Mouse (Mus musculus) intestine, postnatal 0 days (tissue): ENCODE results near the gene Hdgf. TPM values are rescaled to one million over a fixed set of nuclear protein-coding genes. Genes with fewer than 3 reads are reported as not detected.

Source experiments
- ATAC-seq: fragments of 200-750 bp; cut with Nextera tagmentation; 2 replicates; pipeline ENCODE4 v1.8.0; 2017; ENCODE audit warnings: mild to moderate bottlenecking, moderate TSS enrichment, moderate library complexity
- H3K27ac ChIP-seq: fragments of 300-500 bp; sonication (generic); 2 replicates; pipeline ENCODE4 v1.5.1; 2014; ENCODE audit warnings: mild to moderate bottlenecking, low read depth, low read length, moderate library complexity
- H3K27me3 ChIP-seq: fragments of 300-500 bp; sonication (generic); replicated peaks from 2 replicates; pipeline ENCODE4 v1.6.1; 2014; ENCODE audit warnings: low read length, mixed read lengths; ENCODE audit not compliant: control insufficient read depth, insufficient read depth
- H3K36me3 ChIP-seq: fragments of 300-500 bp; sonication (generic); 2 replicates; pipeline ENCODE4 v1.6.1; 2014; ENCODE audit warnings: mild to moderate bottlenecking, moderate library complexity; ENCODE audit not compliant: control insufficient read depth, insufficient read depth
- H3K4me1 ChIP-seq: fragments of 300-500 bp; sonication (generic); replicated peaks from 2 replicates; pipeline ENCODE4 v1.6.1; 2014; ENCODE audit warnings: antibody characterized with exemption, low read length, mixed read lengths; ENCODE audit not compliant: control insufficient read depth, insufficient read depth
- H3K4me2 ChIP-seq: fragments of 300-500 bp; sonication (generic); replicated peaks from 2 replicates; pipeline ENCODE4 v1.6.1; 2014; ENCODE audit warnings: low read depth, mild to moderate bottlenecking, moderate library complexity
- H3K4me3 ChIP-seq: fragments of 300-500 bp; sonication (generic); 2 replicates; pipeline ENCODE4 v1.5.1; 2014; ENCODE audit warnings: low read depth, low read length
- H3K9ac ChIP-seq: fragments of 300-500 bp; sonication (generic); 2 replicates; pipeline ENCODE4 v1.6.1; 2014; ENCODE audit warnings: mild to moderate bottlenecking, low read depth, low read length
- H3K9me3 ChIP-seq: fragments of 300-500 bp; sonication (generic); 2 replicates; pipeline ENCODE4 v1.6.1; 2016; ENCODE audit warnings: mixed run types; ENCODE audit not compliant: control insufficient read depth
- CTCF ChIP-seq: sonication (generic); IDR thresholded peaks from 2 replicates; pipeline ENCODE4 v1.5.1; 2016; ENCODE audit warnings: low read depth, mild to moderate bottlenecking, control low read depth, antibody characterized with exemption, moderate library complexity
- WGBS: fragments of 180-500 bp; shearing (Covaris S2); extraction: QIAGEN DNeasy Blood & Tissue Kit; methylation state at CpG from one replicate; pipeline ENCODE4 v1.1.7; 2014; 5-methylcytosine and 5-hydroxymethylcytosine counted together
- polyA plus RNA-seq: library from polyadenylated mRNA; unstranded; fragments of >200 nt; fragmentation: Nextera tagmentation; extraction: Ambion mirVana; gene quantifications from 2 replicates; pipeline ENCODE4 v1.2.1, GENCODE M21; 2015

Hdgf gene
- polyA plus RNA-seq, 1 experiment from 2014 or later = 93.8 TPM

GRCm38 (mm10) chr3:87924996-87925395 is 18.9 kb downstream of the Hdgf start:
- Histone ChIP-seq H3K36me3 (peaks cover 59% of the 10 kb centered on the region), H3K4me3 (no peak overlapping the region), H3K4me1 (no peaks in the 10 kb centered on the region), H3K27me3 (no peaks in the 10 kb centered on the region), H3K9me3 (no peaks in the 10 kb centered on the region), H3K27ac (no peak overlapping the region), H3K4me2 (no peak overlapping the region), H3K9ac (no peak overlapping the region)
- ATAC-seq = no peak
- WGBS = 86% methylated on average over 7 of the region's 7 CpGs
- no peak for TF ChIP-seq CTCF

DNA sequence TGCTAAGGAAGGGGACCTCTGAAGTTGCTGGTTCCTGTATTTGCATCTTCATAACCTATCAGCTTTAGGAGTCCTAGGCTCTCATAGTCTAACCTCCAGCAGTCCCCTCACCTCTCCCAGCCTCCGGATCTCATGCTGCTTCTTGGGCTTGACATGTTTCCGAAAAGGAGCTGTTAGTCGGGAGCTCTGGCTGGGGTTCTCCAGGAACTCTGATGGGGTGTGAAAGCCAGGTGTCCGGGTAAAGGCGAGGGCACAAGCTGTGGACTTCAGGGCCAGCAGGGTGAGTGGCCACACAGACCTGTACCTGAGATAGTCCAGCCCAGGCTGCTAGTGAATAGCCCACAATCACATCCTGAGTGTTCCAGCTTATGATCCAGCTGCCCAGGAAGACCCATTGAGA is 21.3 kb downstream of the Hdgf start:
- no peaks in the 10 kb centered on the region for H3K9me3 ChIP-seq
- peaks cover 55% of the 10 kb centered on the region for H3K36me3 ChIP-seq
- 93% methylated on average over 5 of the region's 5 CpGs for WGBS

DNA sequence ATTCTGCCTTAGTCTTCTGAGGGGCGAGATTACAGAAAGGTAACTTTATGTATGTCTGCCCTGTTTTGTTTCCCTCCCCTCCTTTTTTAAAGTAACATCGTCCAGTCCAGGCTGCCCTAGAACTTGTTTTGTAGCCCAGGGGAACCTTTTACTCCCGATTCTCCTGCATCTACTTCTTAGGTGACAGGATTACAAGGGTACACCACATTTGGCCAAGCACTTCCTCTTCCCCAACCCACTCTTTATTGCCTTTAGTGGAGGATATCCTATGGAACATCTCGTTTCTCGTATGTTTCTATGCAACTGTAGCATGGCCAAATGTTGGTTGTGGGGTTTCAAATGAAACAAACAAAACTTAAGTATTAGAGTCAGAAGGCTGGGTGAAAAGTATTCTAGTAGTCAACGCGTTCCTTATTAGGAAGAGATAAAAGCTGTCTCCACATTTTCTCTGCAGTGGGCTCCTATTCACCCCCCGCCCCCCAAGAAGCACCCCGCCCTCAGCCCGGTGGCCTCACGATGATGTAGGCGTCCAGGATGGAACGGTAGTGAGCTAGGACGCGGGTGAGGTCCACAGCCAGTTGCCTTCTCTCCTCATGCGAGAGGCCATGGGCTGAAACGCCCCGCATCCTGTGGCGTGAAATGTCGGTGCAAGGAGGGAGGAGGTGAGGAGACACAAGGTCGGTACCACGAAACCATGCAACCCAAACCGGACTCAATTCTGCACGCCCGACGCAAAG is 23.4 kb downstream of the Hdgf start:
- no peaks in the 10 kb centered on the region; the same call in 1 of the 2 replicates for H3K4me1 ChIP-seq
- H3K36me3 ChIP-seq = peaks cover 41% of the 10 kb centered on the region

More for the DNA sequence above, 21.3 kb downstream of the Hdgf start:
- Histone ChIP-seq H3K27me3 (no peaks in the 10 kb centered on the region), H3K4me2 (no peak overlapping the region), H3K4me3 (no peak overlapping the region), H3K4me1 (no peaks in the 10 kb centered on the region; the same call in 1 of the 2 replicates), H3K27ac (no peak overlapping the region), H3K9ac (no peak overlapping the region)
- no peak for TF ChIP-seq CTCF
- ATAC-seq = no peak

DNA sequence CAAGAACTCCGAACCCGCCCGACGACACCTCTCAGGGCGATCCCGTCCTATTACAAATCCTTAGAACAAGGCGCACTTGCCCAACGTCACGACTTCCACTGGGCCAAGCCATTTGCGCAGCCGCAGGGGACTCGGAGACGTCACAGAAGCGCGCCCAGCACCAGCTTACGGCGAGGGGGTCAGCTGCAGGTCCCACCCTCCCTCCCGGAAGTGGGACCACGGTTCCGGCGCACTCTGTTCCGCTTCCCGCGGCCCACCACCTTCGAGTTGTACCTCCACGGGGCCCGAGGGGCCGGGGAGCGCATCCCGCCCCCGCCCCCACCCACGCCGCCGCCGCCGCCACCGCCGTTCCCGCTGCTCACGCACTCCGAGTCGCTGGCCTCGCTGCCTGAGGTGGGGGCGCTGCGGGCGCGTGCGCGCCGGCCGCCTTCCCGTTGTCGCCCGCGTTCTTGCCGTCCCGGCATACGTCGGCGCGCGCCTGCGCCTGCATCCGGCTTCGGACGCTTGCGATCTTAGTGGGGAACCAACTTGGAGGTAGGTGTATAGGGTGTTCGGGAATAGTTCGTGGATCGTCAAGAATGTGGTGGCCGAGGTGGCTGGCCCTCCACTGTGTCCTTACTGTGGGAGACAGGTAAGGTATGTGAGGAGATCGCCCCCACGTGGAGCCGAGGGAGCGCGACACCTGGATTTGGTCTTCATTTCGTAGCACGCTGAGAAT is 24.1 kb downstream of the Hdgf start, which contains the start of the genes Isg20l2 and Rrnad1:
Gene Isg20l2 (plus strand): TSS at position 237 of the 718 bp plus-strand sequence.
Gene Rrnad1 (minus strand): TSS at position 640 of the 718 bp plus-strand sequence.
- Histone ChIP-seq H3K9ac (peak within 1 kb of the TSS; percentile 83), H3K36me3 (peaks cover 39% of the 10 kb centered on the region), H3K27ac (peak within 1 kb of the TSS; percentile 95), H3K4me3 (peak within 1 kb of the TSS; percentile 94), H3K4me1 (no peaks in the 10 kb centered on the region; the same call in 1 of the 2 replicates), H3K27me3 (no peaks in the 10 kb centered on the region), H3K4me2 (peak within 1 kb of the TSS; percentile 89), H3K9me3 (no peaks in the 10 kb centered on the region)
- ATAC-seq = peak; percentile 96
- under 1% methylated on average over 71 of the region's 78 CpGs for WGBS
- TF ChIP-seq CTCF = peak; percentile 87

More for the DNA sequence above, 23.4 kb downstream of the Hdgf start:
- Histone ChIP-seq H3K9me3 (no peaks in the 10 kb centered on the region), H3K27ac (peak overlapping the region; percentile 95), H3K4me3 (peak overlapping the region; percentile 94), H3K9ac (peak overlapping the region; percentile 83), H3K4me2 (peak overlapping the region; percentile 89), H3K27me3 (no peaks in the 10 kb centered on the region)
- peak; percentile 20 for ATAC-seq
- no peak; the same call in 1 of the 2 replicates for TF ChIP-seq CTCF
- 3% methylated on average over 26 of the region's 26 CpGs for WGBS

GRCm38 (mm10) chr3:87934026-87934425 is 27.9 kb downstream of the Hdgf start:
- peaks cover 32% of the 10 kb centered on the region for H3K36me3 ChIP-seq
- H3K4me3 ChIP-seq = no peak overlapping the region
- WGBS = 69% methylated on average over 5 of the region's 5 CpGs
- no peak overlapping the region for H3K9ac ChIP-seq
- no peak overlapping the region for H3K4me2 ChIP-seq
- peak overlapping the region; percentile 35; the same call in 1 of the 2 replicates for H3K27ac ChIP-seq
- H3K9me3 ChIP-seq = no peaks in the 10 kb centered on the region
- no peaks in the 10 kb centered on the region; the same call in 1 of the 2 replicates for H3K4me1 ChIP-seq
- no peak for ATAC-seq
- TF ChIP-seq CTCF = no peak; the same call in 1 of the 2 replicates
- H3K27me3 ChIP-seq = no peaks in the 10 kb centered on the region

DNA sequence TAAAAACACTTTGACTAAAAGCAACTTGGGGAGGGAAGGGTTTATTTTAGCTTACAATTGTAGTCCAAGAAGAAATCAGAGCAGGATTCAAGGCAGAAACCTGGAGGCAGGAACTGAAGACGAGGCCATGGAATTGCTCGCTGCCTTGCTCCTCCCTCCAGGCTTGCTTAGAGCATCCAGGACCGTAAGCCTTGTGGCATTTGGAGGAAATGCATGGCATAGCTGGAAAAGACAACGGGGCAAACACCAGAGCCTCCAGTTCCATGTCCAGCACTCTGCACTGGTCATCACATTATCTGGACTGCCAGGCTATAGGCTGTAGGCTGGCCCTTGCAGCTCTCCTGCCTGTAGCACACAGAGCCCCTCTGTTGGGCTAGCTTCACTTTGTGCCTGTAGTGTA is 28.4 kb downstream of the Hdgf start:
- Histone ChIP-seq H3K9ac (no peak overlapping the region), H3K27ac (peak overlapping the region; percentile 35; the same call in 1 of the 2 replicates), H3K9me3 (no peaks in the 10 kb centered on the region), H3K4me1 (no peaks in the 10 kb centered on the region; the same call in 1 of the 2 replicates), H3K4me3 (no peak overlapping the region), H3K4me2 (no peak overlapping the region), H3K27me3 (no peaks in the 10 kb centered on the region), H3K36me3 (peaks cover 36% of the 10 kb centered on the region)
- 71% methylated on average over 4 of the region's 4 CpGs for WGBS
- no peak for ATAC-seq
- 0 out of 2 replicates have a peak, but pooled peaks have one; percentile 20 for TF ChIP-seq CTCF
